In the genomic region with DNA sequence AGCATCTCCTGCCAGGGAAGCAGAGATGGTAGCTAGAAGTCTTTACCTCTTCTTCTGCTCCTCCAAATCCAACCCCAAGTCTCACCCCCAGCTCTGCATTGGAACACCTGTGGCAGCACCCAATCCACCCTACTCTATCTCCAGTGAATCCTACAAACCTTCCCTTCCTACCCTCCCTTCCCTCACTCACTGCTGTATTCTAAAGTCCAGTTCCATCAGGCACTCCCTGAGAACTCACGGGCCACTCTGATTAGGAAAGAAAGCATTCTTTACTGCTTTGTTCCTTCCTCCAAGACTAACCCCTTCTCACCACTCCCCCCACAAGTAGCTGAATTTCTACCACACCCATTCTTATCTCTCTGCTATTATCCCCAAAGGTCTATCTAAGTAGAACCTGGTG, we compare ENCODE assay signal across 9 mouse cellular contexts.
A peak's percentile ranks its signal among the peaks of the same experiment; 100 is the strongest.
ATAC-seq and TF ChIP-seq lines count a peak whose summit lies in the region.
"Had no signal": no experiment of that assay in that cellular context is flagged by ENCODE, and none has a peak within 500 bp of the region (broad histone marks: within the 10 kb centered on the region; RNA-seq: fewer than 3 reads in every experiment).

No protein-coding gene starts in this region.

- WGBS in intestine, embryonic 15.5 days = 40% methylated on average over 1 of the region's 1 CpGs
- WGBS in intestine, postnatal 0 days = 43% methylated on average over 1 of the region's 1 CpGs
- WGBS in intestine, embryonic 16.5 days = 62% methylated on average over 1 of the region's 1 CpGs
- 80% methylated on average over 1 of the region's 1 CpGs for WGBS in kidney, embryonic 15.5 days

- H3K36me3 ChIP-seq in intestine, embryonic 15.5 days = no peaks in the 10 kb centered on the region
- no peaks in the 10 kb centered on the region for H3K36me3 ChIP-seq in intestine, postnatal 0 days (ENCODE audit: control insufficient read depth, insufficient read depth)
- no peaks in the 10 kb centered on the region for H3K36me3 ChIP-seq in intestine, embryonic 16.5 days (ENCODE audit: control insufficient read depth, insufficient read depth, low read length)
- H3K36me3 ChIP-seq in kidney, embryonic 15.5 days = no peaks in the 10 kb centered on the region
- H3K36me3 ChIP-seq: G1E had no signal

- H3K27me3 ChIP-seq in intestine, embryonic 15.5 days (replicated peaks) = no peaks in the 10 kb centered on the region
- H3K27me3 ChIP-seq in intestine, postnatal 0 days (replicated peaks; ENCODE audit: control insufficient read depth, insufficient read depth, low read length) = no peaks in the 10 kb centered on the region
- H3K27me3 ChIP-seq in intestine, embryonic 16.5 days (replicated peaks; ENCODE audit: control insufficient read depth, insufficient read depth, low read length) = no peaks in the 10 kb centered on the region
- no peaks in the 10 kb centered on the region for H3K27me3 ChIP-seq in kidney, embryonic 15.5 days
- H3K27me3 ChIP-seq: CH12.LX, Patski had no signal

- H3K4me2 ChIP-seq in intestine, embryonic 15.5 days (replicated peaks) = no peak overlapping the region
- H3K4me2 ChIP-seq in intestine, postnatal 0 days (replicated peaks; ENCODE audit: low read depth) = no peak overlapping the region
- no peak overlapping the region for H3K4me2 ChIP-seq in intestine, embryonic 16.5 days (ENCODE audit: low read depth, low read length)
- no peak overlapping the region for H3K4me2 ChIP-seq in kidney, embryonic 15.5 days

- no peak for TF ChIP-seq CTCF in intestine, postnatal 0 days (IDR thresholded peaks at IDR 0.05; ENCODE audit: low read depth)

- H3K4me1 ChIP-seq in intestine, embryonic 15.5 days (replicated peaks) = no peaks in the 10 kb centered on the region
- H3K4me1 ChIP-seq in intestine, postnatal 0 days (replicated peaks; ENCODE audit: control insufficient read depth, insufficient read depth, low read length) = no peaks in the 10 kb centered on the region
- H3K4me1 ChIP-seq in intestine, embryonic 16.5 days (ENCODE audit: control insufficient read depth, insufficient read depth, low read length) = no peaks in the 10 kb centered on the region
- H3K4me1 ChIP-seq in kidney, embryonic 15.5 days = no peaks in the 10 kb centered on the region

- no peak overlapping the region for H3K27ac ChIP-seq in intestine, embryonic 15.5 days
- no peak overlapping the region for H3K27ac ChIP-seq in intestine, postnatal 0 days (ENCODE audit: low read depth, low read length)
- H3K27ac ChIP-seq in intestine, embryonic 16.5 days (ENCODE audit: low read length) = no peak overlapping the region
- no peak overlapping the region for H3K27ac ChIP-seq in kidney, embryonic 15.5 days

- H3K9ac ChIP-seq in intestine, embryonic 15.5 days = no peak overlapping the region
- no peak overlapping the region for H3K9ac ChIP-seq in intestine, postnatal 0 days (ENCODE audit: low read depth, low read length)
- no peak overlapping the region for H3K9ac ChIP-seq in intestine, embryonic 16.5 days (ENCODE audit: low read depth, low read length)
- H3K9ac ChIP-seq in kidney, embryonic 15.5 days = no peak overlapping the region

- no peak overlapping the region for H3K4me3 ChIP-seq in intestine, embryonic 15.5 days (replicated peaks)
- H3K4me3 ChIP-seq in intestine, postnatal 0 days (ENCODE audit: low read depth, low read length) = no peak overlapping the region
- H3K4me3 ChIP-seq in intestine, embryonic 16.5 days (ENCODE audit: low read length) = no peak overlapping the region
- H3K4me3 ChIP-seq in kidney, embryonic 15.5 days (replicated peaks) = no peak overlapping the region

- 0 out of 2 replicates have a peak, but pooled peaks have one; percentile 51 for ATAC-seq in intestine, embryonic 15.5 days
- no peak for ATAC-seq in intestine, postnatal 0 days
- peak; percentile 65 for ATAC-seq in intestine, embryonic 16.5 days
- ATAC-seq in kidney, embryonic 15.5 days (replicated peaks; ENCODE audit: low FRiP score) = no peak
- ATAC-seq: activated CD4-positive, CD25-positive, alpha-beta regulatory T cell, adult 4 months; CD4-positive, CD25-positive, alpha-beta regulatory T cell, adult 4 months; Patski had no signal

- no peaks in the 10 kb centered on the region for H3K9me3 ChIP-seq in intestine, embryonic 15.5 days
- no peaks in the 10 kb centered on the region for H3K9me3 ChIP-seq in intestine, postnatal 0 days (ENCODE audit: control insufficient read depth)
- H3K9me3 ChIP-seq in intestine, embryonic 16.5 days (ENCODE audit: control insufficient read depth, low read length) = no peaks in the 10 kb centered on the region
- H3K9me3 ChIP-seq in kidney, embryonic 15.5 days (replicated peaks) = no peaks in the 10 kb centered on the region
- H3K9me3 ChIP-seq: G1E had no signal

Comparison
In these comparisons a context has a peak if more than half of its experiments do, and no peak if none do; other contexts are left out.
1. ATAC-seq: peak in intestine, embryonic 15.5 days (single experiment) and intestine, embryonic 16.5 days (single experiment); none in intestine, postnatal 0 days (single experiment) and kidney, embryonic 15.5 days (single experiment).